Mouse (Mus musculus): ENCODE results near the gene Tmem164. TPM values are rescaled to one million over a fixed set of nuclear protein-coding genes. Genes with fewer than 3 reads are reported as not detected.

The Tmem164 gene
- polyA plus RNA-seq, 1 experiment: 14.5 TPM

GRCm38 (mm10) chrX:142794069-142794610 is 112.9 kb downstream of the Tmem164 start:
- Histone ChIP-seq H3ac (ENCODE audit: control insufficient read depth, insufficient read length) (no peak overlapping the region), H3K79me2 (ENCODE audit: control insufficient read depth, insufficient read depth) (no peaks in the 10 kb centered on the region), H3K4me3 (no peak overlapping the region), H3K4me2 (ENCODE audit: low read depth) (no peak overlapping the region), H3K27me3 (ENCODE audit: control insufficient read depth, insufficient read depth, insufficient read length) (no peaks in the 10 kb centered on the region), H3K36me3 (ENCODE audit: control insufficient read depth, insufficient read depth) (no peaks in the 10 kb centered on the region)
- TF ChIP-seq MAX (IDR thresholded peaks at IDR 0.05; ENCODE audit: low read depth) (no peak), POLR2A (IDR thresholded peaks at IDR 0.05; ENCODE audit: insufficient read length, low read depth) (no peak), MYOD1 (IDR thresholded peaks at IDR 0.05; ENCODE audit: control insufficient read depth in 1 of 3, insufficient read length in 2 of 3, low read depth in 2 of 3) (no peak), REST (IDR thresholded peaks at IDR 0.05; ENCODE audit: insufficient read depth, insufficient read length) (no peak), TCF3 (IDR thresholded peaks at IDR 0.05; ENCODE audit: insufficient read length, low read depth) (no peak), TCF12 (IDR thresholded peaks at IDR 0.05; ENCODE audit: insufficient read depth, poor library complexity, severe bottlenecking) (no peak), USF1 (IDR thresholded peaks at IDR 0.05; ENCODE audit: low read depth) (no peak), POLR2AphosphoS2 (IDR thresholded peaks at IDR 0.05; ENCODE audit: insufficient read length, low read depth) (no peak), MYOG (IDR thresholded peaks at IDR 0.05; ENCODE audit: control insufficient read depth in 1 of 3, insufficient read depth in 1 of 3, insufficient read length in 2 of 3, low read depth in 2 of 3) (no peak), SRF (IDR thresholded peaks at IDR 0.05; ENCODE audit: control insufficient read depth, insufficient read length, low read depth) (no peak)

- Histone ChIP-seq H3ac (ENCODE audit: control insufficient read depth, insufficient read length) (no peak overlapping the region), H3K27me3 (ENCODE audit: control insufficient read depth, insufficient read depth, insufficient read length) (no peaks in the 10 kb centered on the region), H3K79me2 (ENCODE audit: control insufficient read depth, insufficient read depth) (no peaks in the 10 kb centered on the region), H3K36me3 (ENCODE audit: control insufficient read depth, insufficient read depth) (no peaks in the 10 kb centered on the region), H3K4me3 (no peak overlapping the region), H3K4me2 (ENCODE audit: low read depth) (no peak overlapping the region)
- TF ChIP-seq SRF (IDR thresholded peaks at IDR 0.05; ENCODE audit: control insufficient read depth, insufficient read length, low read depth) (no peak), POLR2AphosphoS2 (IDR thresholded peaks at IDR 0.05; ENCODE audit: insufficient read length, low read depth) (no peak), MYOD1 (IDR thresholded peaks at IDR 0.05; ENCODE audit: control insufficient read depth in 1 of 3, insufficient read length in 2 of 3, low read depth in 2 of 3) (no peak), USF1 (IDR thresholded peaks at IDR 0.05; ENCODE audit: low read depth) (no peak), TCF12 (IDR thresholded peaks at IDR 0.05; ENCODE audit: insufficient read depth, poor library complexity, severe bottlenecking) (no peak)
These were observed 123.4 kb downstream of the Tmem164 start for GRCm38 (mm10) chrX:142804596-142804995.

GRCm38 (mm10) chrX:142806126-142806525 is 124.9 kb downstream of the Tmem164 start:
- TF ChIP-seq POLR2AphosphoS2 (IDR thresholded peaks at IDR 0.05; ENCODE audit: insufficient read length, low read depth) (no peak), SRF (IDR thresholded peaks at IDR 0.05; ENCODE audit: control insufficient read depth, insufficient read length, low read depth) (no peak), MYOD1 (IDR thresholded peaks at IDR 0.05; ENCODE audit: control insufficient read depth in 1 of 3, insufficient read length in 2 of 3, low read depth in 2 of 3) (no peak), E2F4 (IDR thresholded peaks at IDR 0.05; ENCODE audit: insufficient read depth) (no peak), MAX (IDR thresholded peaks at IDR 0.05; ENCODE audit: low read depth) (no peak), REST (IDR thresholded peaks at IDR 0.05; ENCODE audit: insufficient read depth, insufficient read length) (no peak), MYOG (IDR thresholded peaks at IDR 0.05; ENCODE audit: control insufficient read depth in 1 of 3, insufficient read depth in 1 of 3, insufficient read length in 2 of 3, low read depth in 2 of 3) (no peak), POLR2A (IDR thresholded peaks at IDR 0.05; ENCODE audit: insufficient read length, low read depth) (no peak), TCF3 (IDR thresholded peaks at IDR 0.05; ENCODE audit: insufficient read length, low read depth) (no peak), TCF12 (IDR thresholded peaks at IDR 0.05; ENCODE audit: insufficient read depth, poor library complexity, severe bottlenecking) (no peak)

GRCm38 (mm10) chrX:142806620-142807061 is 125.4 kb downstream of the Tmem164 start:
- Histone ChIP-seq H3K79me2 (ENCODE audit: control insufficient read depth, insufficient read depth) (no peaks in the 10 kb centered on the region), H3K36me3 (ENCODE audit: control insufficient read depth, insufficient read depth) (no peaks in the 10 kb centered on the region), H3ac (ENCODE audit: control insufficient read depth, insufficient read length) (no peak overlapping the region), H3K27me3 (ENCODE audit: control insufficient read depth, insufficient read depth, insufficient read length) (no peaks in the 10 kb centered on the region), H3K4me3 (no peak overlapping the region), H3K4me2 (ENCODE audit: low read depth) (no peak overlapping the region)
- TF ChIP-seq MYOG (IDR thresholded peaks at IDR 0.05; ENCODE audit: control insufficient read depth in 1 of 3, insufficient read depth in 1 of 3, insufficient read length in 2 of 3, low read depth in 2 of 3): no peak
- TF ChIP-seq TCF12 (IDR thresholded peaks at IDR 0.05; ENCODE audit: insufficient read depth, poor library complexity, severe bottlenecking): no peak
- no peak for TF ChIP-seq E2F4 (IDR thresholded peaks at IDR 0.05; ENCODE audit: insufficient read depth)
- TF ChIP-seq MYOD1 (IDR thresholded peaks at IDR 0.05; ENCODE audit: control insufficient read depth in 1 of 3, insufficient read length in 2 of 3, low read depth in 2 of 3): no peak
- no peak for TF ChIP-seq POLR2AphosphoS2 (IDR thresholded peaks at IDR 0.05; ENCODE audit: insufficient read length, low read depth)
- no peak for TF ChIP-seq CEBPB (IDR thresholded peaks at IDR 0.05; ENCODE audit: insufficient read depth, poor library complexity, severe bottlenecking)
- no peak for TF ChIP-seq MAX (IDR thresholded peaks at IDR 0.05; ENCODE audit: low read depth)
- no peak for TF ChIP-seq TCF3 (IDR thresholded peaks at IDR 0.05; ENCODE audit: insufficient read length, low read depth)
- TF ChIP-seq POLR2A (IDR thresholded peaks at IDR 0.05; ENCODE audit: insufficient read length, low read depth): no peak
- TF ChIP-seq USF1 (IDR thresholded peaks at IDR 0.05; ENCODE audit: low read depth): no peak
- no peak for TF ChIP-seq REST (IDR thresholded peaks at IDR 0.05; ENCODE audit: insufficient read depth, insufficient read length)
- TF ChIP-seq SRF (IDR thresholded peaks at IDR 0.05; ENCODE audit: control insufficient read depth, insufficient read length, low read depth): no peak

More at GRCm38 (mm10) chrX:142806126-142806525, 124.9 kb downstream of the Tmem164 start:
- H3K4me2 ChIP-seq (ENCODE audit: low read depth): no peak overlapping the region
- H3K4me3 ChIP-seq: no peak overlapping the region
- H3ac ChIP-seq (ENCODE audit: control insufficient read depth, insufficient read length): no peak overlapping the region
- H3K36me3 ChIP-seq (ENCODE audit: control insufficient read depth, insufficient read depth): no peaks in the 10 kb centered on the region
- no peaks in the 10 kb centered on the region for H3K79me2 ChIP-seq (ENCODE audit: control insufficient read depth, insufficient read depth)
- H3K27me3 ChIP-seq (ENCODE audit: control insufficient read depth, insufficient read depth, insufficient read length): no peaks in the 10 kb centered on the region

GRCm38 (mm10) chrX:142808411-142808810 is 127.2 kb downstream of the Tmem164 start:
- Histone ChIP-seq H3K79me2 (ENCODE audit: control insufficient read depth, insufficient read depth) (no peaks in the 10 kb centered on the region), H3K27me3 (ENCODE audit: control insufficient read depth, insufficient read depth, insufficient read length) (no peaks in the 10 kb centered on the region), H3K36me3 (ENCODE audit: control insufficient read depth, insufficient read depth) (no peaks in the 10 kb centered on the region), H3K4me2 (ENCODE audit: low read depth) (no peak overlapping the region), H3ac (ENCODE audit: control insufficient read depth, insufficient read length) (no peak overlapping the region), H3K4me3 (no peak overlapping the region)
- TF ChIP-seq MYOG (IDR thresholded peaks at IDR 0.05; ENCODE audit: control insufficient read depth in 1 of 3, insufficient read depth in 1 of 3, insufficient read length in 2 of 3, low read depth in 2 of 3): no peak

All from myocyte (in vitro differentiated cells).